Mouse (Mus musculus) liver, embryonic 16.5 days (tissue): ENCODE data around the gene Snx22. TPM values are rescaled to one million over a fixed set of nuclear protein-coding genes. Genes with fewer than 3 reads are reported as not detected.

Experiments
- ATAC-seq: fragments of 200-750 bp; cut with Nextera tagmentation; 2 replicates; pipeline ENCODE4 v1.8.0; 2017; ENCODE audit warnings: low read depth, mild to moderate bottlenecking, moderate number of reproducible peaks, moderate library complexity
- H3K27ac ChIP-seq: fragments of 300-500 bp; sonication (generic); 2 replicates; pipeline ENCODE4 v1.5.1; 2014; ENCODE audit warnings: mild to moderate bottlenecking, low read length
- H3K27me3 ChIP-seq: fragments of 300-500 bp; sonication (generic); 2 replicates; pipeline ENCODE4 v1.6.1; 2014; ENCODE audit warnings: low read depth, low read length, mixed read lengths; ENCODE audit not compliant: control insufficient read depth, insufficient read depth
- H3K36me3 ChIP-seq: fragments of 300-500 bp; sonication (generic); 2 replicates; pipeline ENCODE4 v1.6.1; 2014; ENCODE audit warnings: mild to moderate bottlenecking; ENCODE audit not compliant: control insufficient read depth, insufficient read depth
- H3K4me1 ChIP-seq: fragments of 300-500 bp; sonication (generic); 2 replicates; pipeline ENCODE4 v1.6.1; 2014; ENCODE audit warnings: low read depth, low read length, mixed read lengths; ENCODE audit not compliant: control insufficient read depth
- H3K4me2 ChIP-seq: fragments of 300-500 bp; sonication (generic); 2 replicates; pipeline ENCODE4 v1.6.1; 2014; ENCODE audit warnings: low read depth, low read length, mixed read lengths
- H3K4me3 ChIP-seq: fragments of 300-500 bp; sonication (generic); 2 replicates; pipeline ENCODE4 v1.5.1; 2014; ENCODE audit warnings: low read depth, mild to moderate bottlenecking, low read length
- H3K9ac ChIP-seq: fragments of 300-500 bp; sonication (generic); 2 replicates; pipeline ENCODE4 v1.6.1; 2014; ENCODE audit warnings: low read depth, low read length
- H3K9me3 ChIP-seq: fragments of 300-500 bp; sonication (generic); replicated peaks from 2 replicates; pipeline ENCODE4 v1.6.1; 2016; ENCODE audit warnings: low read length; ENCODE audit not compliant: control insufficient read depth
- WGBS: fragments of 180-500 bp; shearing (Covaris S2); extraction: QIAGEN DNeasy Blood & Tissue Kit; methylation state at CpG from one replicate; pipeline ENCODE4 v1.1.7; 2014; ENCODE audit not compliant: insufficient replicate concordance; 5-methylcytosine and 5-hydroxymethylcytosine counted together
- polyA plus RNA-seq: library from polyadenylated mRNA; unstranded; fragments of >200 nt; fragmentation: Nextera tagmentation; extraction: Ambion mirVana; gene quantifications from 2 replicates; pipeline ENCODE4 v1.2.1, GENCODE M21; 2015

Gene Snx22
- polyA plus RNA-seq, 1 experiment from 2014 or later: 30.5 TPM

DNA sequence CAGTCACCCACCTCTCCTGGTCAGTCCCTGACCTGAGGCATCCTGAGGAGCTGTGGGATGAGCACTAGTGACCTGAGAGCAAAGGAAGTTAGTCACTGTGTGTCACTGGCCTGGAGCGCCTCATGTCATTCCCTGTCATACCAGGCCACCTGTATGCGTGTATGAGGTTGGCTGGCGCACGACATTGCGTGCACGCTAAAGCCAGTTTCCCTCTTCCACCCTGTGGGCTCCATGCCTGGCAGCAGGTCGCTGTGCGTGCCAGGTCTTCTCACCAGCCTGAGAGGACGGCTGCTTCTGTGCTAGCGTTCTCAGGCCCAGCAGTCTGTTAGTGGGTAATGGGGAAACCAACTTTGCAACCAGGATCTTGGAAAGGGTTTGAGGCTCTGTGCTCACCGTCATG lies 5.2 kb downstream of the Snx22 start:
- Histone ChIP-seq H3K4me2 (no peak overlapping the region), H3K4me1 (peaks cover 24% of the 10 kb centered on the region), H3K9me3 (no peaks in the 10 kb centered on the region), H3K36me3 (peaks cover 51% of the 10 kb centered on the region), H3K4me3 (no peak overlapping the region), H3K27me3 (peaks cover 9% of the 10 kb centered on the region), H3K9ac (no peak overlapping the region), H3K27ac (no peak overlapping the region)
- 93% methylated on average over 11 of the region's 11 CpGs for WGBS
- ATAC-seq: no peak

DNA sequence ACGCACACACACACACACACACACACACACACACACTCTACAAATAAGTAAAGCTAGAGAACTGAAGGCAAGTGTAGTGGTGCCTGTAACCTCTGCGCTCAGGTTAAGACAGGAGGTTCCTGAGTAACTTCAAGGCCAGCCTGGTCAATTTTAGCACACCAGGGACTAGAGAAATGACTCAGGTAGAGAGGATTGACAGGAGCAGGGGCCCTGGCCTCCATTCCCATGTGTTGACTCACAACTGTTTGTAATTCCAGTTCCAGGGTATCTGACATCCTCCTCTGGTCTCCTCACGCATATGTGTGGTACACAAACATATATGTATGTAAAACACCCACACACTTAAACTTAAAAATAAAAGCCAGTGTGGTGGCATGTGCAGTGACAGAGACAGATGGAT lies 6.1 kb downstream of the Snx22 start:
- Histone ChIP-seq H3K9ac (no peak overlapping the region), H3K4me1 (peaks cover 27% of the 10 kb centered on the region), H3K4me3 (no peak overlapping the region), H3K27me3 (peaks cover 1% of the 10 kb centered on the region), H3K27ac (no peak overlapping the region), H3K36me3 (peaks cover 51% of the 10 kb centered on the region), H3K9me3 (no peaks in the 10 kb centered on the region), H3K4me2 (no peak overlapping the region)
- ATAC-seq: no peak
- 83% methylated on average over 3 of the region's 3 CpGs for WGBS

DNA sequence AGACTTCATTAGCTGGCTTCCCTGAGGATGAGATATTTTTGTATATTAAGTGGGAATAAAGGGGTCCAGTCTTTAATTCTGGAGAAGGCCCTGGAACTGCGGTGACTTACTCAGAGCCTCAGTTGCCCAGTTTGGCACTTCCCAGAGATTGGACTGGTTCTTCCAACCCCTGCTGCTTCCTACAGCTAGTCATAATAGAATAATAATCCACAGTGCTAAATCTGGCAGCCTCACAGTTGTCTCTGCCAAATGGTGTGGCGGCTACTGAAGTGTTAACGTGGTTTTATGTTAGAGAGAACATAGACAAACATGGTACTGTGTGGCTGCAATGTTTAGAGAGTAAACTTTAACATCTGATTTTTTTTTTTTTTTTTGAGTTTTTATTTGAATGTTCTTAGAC lies 7.9 kb downstream of the Snx22 start:
- peak overlapping the region; percentile 88; the same call in 1 of the 2 replicates for H3K27ac ChIP-seq
- WGBS: 80% methylated on average over 3 of the region's 3 CpGs
- peak overlapping the region; percentile 95 for H3K9ac ChIP-seq
- H3K36me3 ChIP-seq: peaks cover 42% of the 10 kb centered on the region
- H3K4me2 ChIP-seq: peak overlapping the region; percentile 75
- no peaks in the 10 kb centered on the region for H3K9me3 ChIP-seq
- peaks cover 19% of the 10 kb centered on the region for H3K4me1 ChIP-seq
- no peaks in the 10 kb centered on the region for H3K27me3 ChIP-seq
- no peak for ATAC-seq
- peak overlapping the region; percentile 93 for H3K4me3 ChIP-seq

DNA sequence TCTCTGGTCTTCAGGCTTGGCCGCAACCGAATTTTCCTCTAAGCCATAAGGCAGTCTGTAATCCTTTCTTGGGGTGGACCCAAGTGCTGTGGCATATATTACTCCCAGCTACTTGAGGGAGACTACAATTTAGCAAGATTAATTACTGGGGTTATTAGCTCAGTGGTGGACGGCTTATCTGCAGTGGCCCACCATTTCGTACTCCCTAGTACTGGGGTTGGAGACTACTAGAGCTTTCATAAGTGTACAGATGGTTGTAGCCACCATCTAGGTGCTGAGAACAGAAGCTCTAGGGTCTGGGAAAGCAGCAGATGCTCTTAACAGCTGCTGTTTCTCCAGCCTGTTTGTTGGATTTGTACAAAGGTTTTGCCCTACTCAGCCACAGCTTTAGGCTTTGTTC lies 8.5 kb downstream of the Snx22 start:
- peak overlapping the region; percentile 75 for H3K4me2 ChIP-seq
- no peaks in the 10 kb centered on the region for H3K9me3 ChIP-seq
- H3K27me3 ChIP-seq: no peaks in the 10 kb centered on the region
- ATAC-seq: no peak
- peaks cover 35% of the 10 kb centered on the region for H3K36me3 ChIP-seq
- H3K4me1 ChIP-seq: peaks cover 19% of the 10 kb centered on the region
- H3K27ac ChIP-seq: peak overlapping the region; percentile 88
- H3K9ac ChIP-seq: peak overlapping the region; percentile 95
- peak overlapping the region; percentile 93 for H3K4me3 ChIP-seq
- 19% methylated on average over 4 of the region's 4 CpGs for WGBS

DNA sequence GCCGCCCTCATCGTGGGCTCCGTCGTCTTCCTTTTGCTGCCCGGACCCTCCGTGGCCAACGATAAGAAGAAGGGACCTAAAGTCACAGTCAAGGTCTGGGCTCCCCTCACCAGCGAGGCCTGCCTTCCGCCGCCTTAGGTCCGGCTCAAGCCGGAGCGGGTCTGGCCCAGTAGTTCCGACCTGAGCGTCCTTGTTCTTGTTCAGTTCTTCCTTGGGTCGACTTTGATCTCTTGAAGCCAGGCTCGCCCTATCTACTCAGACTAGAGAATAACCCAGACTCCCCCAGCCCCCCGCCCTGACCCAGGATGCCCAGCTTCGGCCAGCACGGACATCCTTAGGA lies 9.2 kb downstream of the Snx22 start:
- Histone ChIP-seq H3K27ac (peak overlapping the region; percentile 88), H3K9ac (peak overlapping the region; percentile 95), H3K4me3 (peak overlapping the region; percentile 93), H3K27me3 (no peaks in the 10 kb centered on the region), H3K4me2 (peak overlapping the region; percentile 75), H3K4me1 (peaks cover 19% of the 10 kb centered on the region), H3K9me3 (no peaks in the 10 kb centered on the region), H3K36me3 (peaks cover 28% of the 10 kb centered on the region)
- ATAC-seq: peak; percentile 25
- WGBS: 0% methylated on average over 20 of the region's 20 CpGs

DNA sequence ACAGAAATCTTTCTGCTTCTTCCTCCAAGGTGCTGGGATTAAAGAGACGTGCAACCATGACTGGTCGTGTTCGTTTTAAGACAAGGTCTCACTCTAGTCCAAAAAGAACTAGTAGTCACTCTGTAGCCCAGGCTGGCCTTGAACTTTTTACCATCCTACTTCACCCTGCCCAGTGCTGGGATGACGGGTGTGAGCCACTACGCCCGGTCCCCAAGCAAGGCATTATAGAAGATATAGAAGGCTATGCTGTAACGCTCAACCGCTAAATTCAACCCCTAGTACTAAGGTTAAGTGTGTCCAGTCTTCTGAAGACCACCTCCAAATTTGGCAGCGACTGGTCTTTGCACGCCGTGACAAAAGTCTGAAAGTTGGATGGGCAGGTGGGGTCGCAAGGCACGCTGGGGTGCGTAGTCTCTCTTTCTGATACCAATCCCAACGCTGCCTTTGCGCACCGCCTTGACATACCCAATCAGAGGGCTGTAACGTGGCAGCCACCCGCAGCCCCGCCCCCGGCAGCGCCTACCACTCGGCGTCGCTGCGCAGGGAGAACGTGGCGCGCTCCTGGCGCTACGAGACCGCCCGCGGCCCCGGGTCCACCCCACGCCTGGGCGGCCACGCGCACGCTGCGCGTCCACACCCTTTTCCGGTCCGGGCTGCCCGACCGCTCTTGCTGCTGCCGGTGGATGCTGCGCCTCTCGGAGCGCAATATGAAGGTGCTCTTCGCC lies 9.8 kb downstream of the Snx22 start, which contains the start of gene Ppib:
Ppib (plus strand) TSS at position 640 of the 725 bp plus-strand sequence.
- Histone ChIP-seq H3K4me2 (peak within 1 kb of the TSS; percentile 75), H3K4me1 (peaks cover 19% of the 10 kb centered on the region), H3K9ac (peak within 1 kb of the TSS; percentile 95), H3K27ac (peak within 1 kb of the TSS; percentile 88), H3K4me3 (peak within 1 kb of the TSS; percentile 93), H3K27me3 (no peaks in the 10 kb centered on the region), H3K36me3 (peaks cover 24% of the 10 kb centered on the region), H3K9me3 (no peaks in the 10 kb centered on the region)
- WGBS: under 1% methylated on average over 50 of the region's 51 CpGs
- peak; percentile 97 for ATAC-seq

DNA sequence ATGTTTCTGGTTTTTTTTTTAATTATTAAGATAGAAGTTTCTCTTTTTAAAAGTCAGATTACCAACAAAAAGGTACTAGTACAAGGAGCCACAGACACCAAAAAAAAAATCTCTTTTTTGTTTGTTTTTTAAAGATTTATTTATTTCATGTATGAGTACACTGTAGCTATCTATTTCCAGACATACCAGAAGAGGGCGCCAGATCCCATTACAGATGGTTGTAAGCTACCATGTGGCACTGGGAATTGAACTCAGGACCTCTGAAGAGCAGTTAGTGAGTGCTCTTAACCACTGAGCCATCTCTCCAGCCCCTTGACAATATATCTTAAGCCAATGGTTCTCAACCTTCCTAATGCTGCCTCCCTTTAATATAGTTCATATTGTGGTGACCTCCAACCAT lies 15.9 kb downstream of the Snx22 start:
- Histone ChIP-seq H3K9ac (no peak overlapping the region), H3K27me3 (no peaks in the 10 kb centered on the region), H3K4me3 (no peak overlapping the region), H3K4me1 (no peaks in the 10 kb centered on the region), H3K4me2 (no peak overlapping the region), H3K36me3 (no peaks in the 10 kb centered on the region), H3K9me3 (0 out of 2 replicates have a peak, but pooled peaks cover 2% of the 10 kb centered on the region), H3K27ac (no peak overlapping the region)
- WGBS: 49% methylated on average over 1 of the region's 1 CpGs
- no peak for ATAC-seq

DNA sequence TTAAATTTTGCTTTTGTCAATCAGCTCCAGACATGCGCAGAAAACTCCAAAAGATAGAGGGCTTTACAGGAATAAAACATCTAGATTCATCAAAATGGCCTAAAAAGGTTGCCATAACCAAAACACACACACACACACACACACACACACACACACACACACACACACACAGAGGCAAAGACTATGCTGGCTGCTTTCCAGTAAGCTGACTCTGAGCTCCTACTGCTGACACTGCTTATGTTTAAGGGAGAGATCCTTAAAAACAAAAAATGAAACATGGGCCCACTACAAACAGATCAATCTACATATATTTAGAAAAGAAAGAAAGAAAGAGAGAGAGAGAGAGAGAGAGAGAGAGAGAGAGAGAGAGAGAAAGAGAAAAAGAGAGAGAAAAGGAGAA lies 16.8 kb downstream of the Snx22 start:
- Histone ChIP-seq H3K4me2 (no peak overlapping the region), H3K36me3 (no peaks in the 10 kb centered on the region), H3K27me3 (no peaks in the 10 kb centered on the region), H3K4me1 (no peaks in the 10 kb centered on the region), H3K9ac (no peak overlapping the region), H3K4me3 (no peak overlapping the region), H3K27ac (no peak overlapping the region), H3K9me3 (0 out of 2 replicates have a peak, but pooled peaks cover 2% of the 10 kb centered on the region)
- ATAC-seq: no peak
- 80% methylated on average over 1 of the region's 1 CpGs for WGBS

DNA sequence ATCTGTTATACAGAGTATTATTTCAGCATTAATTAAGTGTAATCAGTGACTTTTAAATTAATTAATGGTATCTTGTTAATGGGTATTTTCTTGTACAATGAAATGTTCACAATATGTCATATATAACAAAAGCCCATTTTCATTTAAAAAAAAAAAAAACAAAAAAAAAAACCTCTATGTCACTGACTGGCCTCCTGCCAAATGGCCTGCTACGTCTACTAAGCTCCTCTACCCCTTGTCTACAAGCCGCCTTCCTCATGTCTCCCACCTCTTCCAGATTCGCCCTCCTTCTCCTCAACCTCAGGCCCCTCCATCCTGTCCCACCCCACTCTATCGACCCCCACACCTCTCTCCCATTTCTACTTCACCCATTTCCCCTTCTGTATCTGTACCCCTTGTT lies 18.0 kb downstream of the Snx22 start:
- no peak overlapping the region for H3K9ac ChIP-seq
- H3K27me3 ChIP-seq: no peaks in the 10 kb centered on the region
- no peak overlapping the region for H3K27ac ChIP-seq
- no peaks in the 10 kb centered on the region for H3K4me1 ChIP-seq
- H3K9me3 ChIP-seq: 0 out of 2 replicates have a peak, but pooled peaks cover 2% of the 10 kb centered on the region
- H3K36me3 ChIP-seq: no peaks in the 10 kb centered on the region
- 52% methylated on average over 4 of the region's 4 CpGs for WGBS
- H3K4me3 ChIP-seq: no peak overlapping the region
- no peak for ATAC-seq
- H3K4me2 ChIP-seq: no peak overlapping the region
